17 mouse cellular contexts compared by ENCODE assay signal in genomic region chr5:49813335-49813734, GRCm38 (mm10).
A peak's percentile ranks its signal among the peaks of the same experiment; 100 is the strongest.
DNase-seq lines count a peak whose midpoint lies in the region; ATAC-seq and TF ChIP-seq lines count a peak whose summit lies in the region.
"Had no signal": no experiment of that assay in that cellular context is flagged by ENCODE, and none has a peak within 500 bp of the region (broad histone marks: within the 10 kb centered on the region; RNA-seq: fewer than 3 reads in every experiment).

No protein-coding gene starts in this region.

- no peaks in the 10 kb centered on the region for H3K4me1 ChIP-seq in kidney, postnatal 0 days (replicated peaks; ENCODE audit: insufficient read depth, low read length)
- no peaks in the 10 kb centered on the region for H3K4me1 ChIP-seq in forebrain, embryonic 12.5 days
- H3K4me1 ChIP-seq in neural tube, embryonic 13.5 days (replicated peaks), result no peaks in the 10 kb centered on the region
- H3K4me1 ChIP-seq: midbrain, embryonic 10.5 days had no signal

- 20% methylated on average over 9 of the region's 9 CpGs for WGBS in kidney, postnatal 0 days
- 27% methylated on average over 9 of the region's 9 CpGs for WGBS in forebrain, embryonic 12.5 days
- WGBS in neural tube, embryonic 13.5 days, result 44% methylated on average over 9 of the region's 9 CpGs

- H3K27me3 ChIP-seq in kidney, postnatal 0 days (ENCODE audit: insufficient read depth, low read length), result no peaks in the 10 kb centered on the region
- no peaks in the 10 kb centered on the region for H3K27me3 ChIP-seq in forebrain, embryonic 12.5 days
- no peaks in the 10 kb centered on the region for H3K27me3 ChIP-seq in neural tube, embryonic 13.5 days

- no peak for ATAC-seq in kidney, postnatal 0 days (replicated peaks; ENCODE audit: low FRiP score, low read depth)
- ATAC-seq in forebrain, embryonic 12.5 days (ENCODE audit: low FRiP score), result peak; percentile 76; the same call in 1 of the 2 replicates
- peak; percentile 59 for ATAC-seq in neural tube, embryonic 13.5 days (ENCODE audit: low read depth)
- ATAC-seq: liver, postnatal 0 days had no signal

- no peak overlapping the region for H3K4me3 ChIP-seq in kidney, postnatal 0 days (replicated peaks; ENCODE audit: low read depth, low read length)
- H3K4me3 ChIP-seq in forebrain, embryonic 12.5 days (replicated peaks), result no peak overlapping the region
- H3K4me3 ChIP-seq in neural tube, embryonic 13.5 days, result no peak overlapping the region
- H3K4me3 ChIP-seq: midbrain, embryonic 10.5 days had no signal

- no peak overlapping the region for H3K27ac ChIP-seq in kidney, postnatal 0 days
- H3K27ac ChIP-seq in forebrain, embryonic 12.5 days, result no peak overlapping the region
- no peak overlapping the region for H3K27ac ChIP-seq in neural tube, embryonic 13.5 days (replicated peaks)
- H3K27ac ChIP-seq: midbrain, embryonic 10.5 days had no signal

- no peaks in the 10 kb centered on the region for H3K9me3 ChIP-seq in kidney, postnatal 0 days (replicated peaks; ENCODE audit: low read length)
- H3K9me3 ChIP-seq in forebrain, embryonic 12.5 days, result no peaks in the 10 kb centered on the region
- no peaks in the 10 kb centered on the region for H3K9me3 ChIP-seq in neural tube, embryonic 13.5 days
- H3K9me3 ChIP-seq: midbrain, embryonic 10.5 days had no signal

- peak; percentile 13 to 23 for DNase-seq in cerebellum, postnatal 10 days
- DNase-seq in cerebellum, adult 11-12 months, result no peak
- DNase-seq in kidney, postnatal 0 days (ENCODE audit: low spot score), result peak; percentile 18
- DNase-seq in kidney, adult 11 months, result no peak
- no peak for DNase-seq in adrenal gland, adult 8-10 months
- no peak for DNase-seq in adrenal gland, postnatal 10 days
- DNase-seq: cerebellum, adult 9-10 months; heart, adult 11 months; kidney, postnatal 14 days; layer of hippocampus, adult 9-11 months; liver; liver, postnatal 0 days; spleen, adult 18-20 months; thymus, adult 18-20 months had no signal

- no peak overlapping the region for H3K4me2 ChIP-seq in kidney, postnatal 0 days (ENCODE audit: low read length)
- no peak overlapping the region for H3K4me2 ChIP-seq in forebrain, embryonic 12.5 days
- no peak overlapping the region for H3K4me2 ChIP-seq in neural tube, embryonic 13.5 days

- no peak for TF ChIP-seq CTCF in kidney, postnatal 0 days (IDR thresholded peaks at IDR 0.05; ENCODE audit: low read depth)

- H3K36me3 ChIP-seq in kidney, postnatal 0 days (ENCODE audit: insufficient read depth, low read length), result no peaks in the 10 kb centered on the region
- H3K36me3 ChIP-seq in forebrain, embryonic 12.5 days (replicated peaks), result no peaks in the 10 kb centered on the region
- H3K36me3 ChIP-seq in neural tube, embryonic 13.5 days, result no peaks in the 10 kb centered on the region
- H3K36me3 ChIP-seq: midbrain, embryonic 10.5 days had no signal

- H3K9ac ChIP-seq in kidney, postnatal 0 days (ENCODE audit: low read depth, low read length), result no peak overlapping the region
- no peak overlapping the region for H3K9ac ChIP-seq in forebrain, embryonic 12.5 days
- no peak overlapping the region for H3K9ac ChIP-seq in neural tube, embryonic 13.5 days
- H3K9ac ChIP-seq: liver, postnatal 0 days had no signal

Comparison
In these comparisons a context has a peak if more than half of its experiments do, and no peak if none do; other contexts are left out.
1. DNase-seq: peak in cerebellum, postnatal 10 days (2 of 2) and kidney, postnatal 0 days (single experiment); none in cerebellum, adult 11-12 months (single experiment), kidney, adult 11 months (single experiment), adrenal gland, adult 8-10 months (single experiment) and adrenal gland, postnatal 10 days (single experiment).